Mouse (Mus musculus) ES-E14 (cell line): Measurements from ENCODE around the gene Vcl. TPM values are rescaled to one million over a fixed set of nuclear protein-coding genes. Genes with fewer than 3 reads are reported as not detected.

Source experiments
- DNase-seq: peaks from one replicate; pipeline ENCODE4 v3.0.0-alpha.2; 2013; ENCODE audit warnings: low read depth, low spot score
- H3K27ac ChIP-seq: 2 replicates; pipeline ENCODE4 v1.5.1; 2012; ENCODE audit warnings: low read depth, mild to moderate bottlenecking, low read length, moderate library complexity, mixed read lengths; ENCODE audit not compliant: poor library complexity, insufficient read depth, severe bottlenecking
- H3K36me3 ChIP-seq: 2 replicates; pipeline ENCODE4 v1.6.1; 2012; ENCODE audit warnings: mild to moderate bottlenecking, low read length, moderate library complexity, mixed read lengths; ENCODE audit not compliant: control insufficient read depth, poor library complexity, insufficient read depth, severe bottlenecking
- H3K4me1 ChIP-seq, 2 experiments: fragments of 150-350 bp in 1 of 2; sonication (generic) in 1 of 2; 2 replicates each; pipeline ENCODE4 v1.6.1; 2012; ENCODE audit warnings: low read length in 2 of 2, mild to moderate bottlenecking in 1 of 2, mixed read lengths in 1 of 2; ENCODE audit not compliant: control insufficient read depth in 2 of 2, insufficient read depth in 2 of 2, poor library complexity in 1 of 2
- H3K4me3 ChIP-seq, 2 experiments: fragments of 150-350 bp in 1 of 2; sonication (generic) in 1 of 2; 2 replicates each; pipeline ENCODE4 v1.5.1; 2012; ENCODE audit warnings: low read length in 2 of 2, low read depth in 1 of 2, mild to moderate bottlenecking in 1 of 2, mixed read lengths in 1 of 2; ENCODE audit not compliant: insufficient read depth in 1 of 2, poor library complexity in 1 of 2, severe bottlenecking in 1 of 2
- H3K9ac ChIP-seq: 2 replicates; pipeline ENCODE4 v1.6.1; 2012; ENCODE audit warnings: low read depth, mild to moderate bottlenecking, low read length, mixed read lengths; ENCODE audit not compliant: poor library complexity, insufficient read depth, severe bottlenecking
- H3K9me3 ChIP-seq: fragments of 150-350 bp; sonication (generic); 2 replicates; pipeline ENCODE4 v1.6.1; 2012; ENCODE audit warnings: low read depth, mild to moderate bottlenecking, low read length; ENCODE audit not compliant: control insufficient read depth, insufficient read depth
- CHD2 ChIP-seq: IDR thresholded peaks from 2 replicates; pipeline ENCODE4 v1.6.1; 2014; ENCODE audit warnings: mild to moderate bottlenecking, low read depth, low read length, inconsistent platforms
- HCFC1 ChIP-seq: IDR thresholded peaks from 2 replicates; pipeline ENCODE4 v1.6.1; 2012; ENCODE audit warnings: low read length, inconsistent platforms, borderline replicate concordance; ENCODE audit not compliant: insufficient read depth
- MAFK ChIP-seq: IDR thresholded peaks from 2 replicates; pipeline ENCODE4 v1.6.1; 2014; ENCODE audit warnings: mild to moderate bottlenecking, low read depth, low read length, inconsistent platforms; ENCODE audit not compliant: insufficient read depth
- ZC3H11A ChIP-seq: IDR thresholded peaks from 2 replicates; pipeline ENCODE4 v1.6.1; 2012; ENCODE audit warnings: low read depth, mild to moderate bottlenecking, inconsistent platforms, low read length, borderline replicate concordance
- ZNF384 ChIP-seq: IDR thresholded peaks from 2 replicates; pipeline ENCODE4 v1.6.1; 2012; ENCODE audit warnings: low read depth, low read length, inconsistent platforms
- in situ Hi-C, 2 experiments: fragments of 600-800 bp; cut with MboI; formaldehyde crosslinking; loops; one replicate each; pipeline ENCODE4 v1.15.1; 2025; ENCODE audit warnings: low sequenced_read_pairs in 2 of 2, inconsistent platforms in 1 of 2; ENCODE audit not compliant: unreplicated experiment in 2 of 2
- total RNA-seq: library from RNA; depleted of rRNA; stranded (reverse); fragments of 300-350 nt; gene quantifications from 2 replicates; pipeline ENCODE4 v1.2.3, GENCODE M21; 2012

The Vcl gene
- total RNA-seq, 1 experiment: 116 TPM

GRCm38 (mm10) chr14:21050734-21051133 lies 121.5 kb downstream of the Vcl start:
- Histone ChIP-seq H3K4me3 (no peak overlapping the region), H3K9ac (no peak overlapping the region), H3K27ac (no peak overlapping the region), H3K36me3 (no peaks in the 10 kb centered on the region), H3K4me1 (peaks cover 2 to 3% of the 10 kb centered on the region in 2 experiments; a peak in 1 of 4 replicates), H3K9me3 (no peaks in the 10 kb centered on the region)
- no peak for TF ChIP-seq ZC3H11A
- TF ChIP-seq HCFC1: no peak
- TF ChIP-seq MAFK: no peak
- 0 out of 2 replicates have a peak, but pooled peaks have one; percentile 40 for TF ChIP-seq ZNF384
- DNase-seq: peak; percentile 77
- in situ Hi-C loops: no loop called here

- no peaks in the 10 kb centered on the region for H3K9me3 ChIP-seq
- no peaks in the 10 kb centered on the region for H3K36me3 ChIP-seq
- TF ChIP-seq ZNF384: peak; percentile 61; the same call in 1 of the 2 replicates
- no peak for TF ChIP-seq MAFK
- peaks cover 2 to 3% of the 10 kb centered on the region in 2 experiments; a peak in 1 of 4 replicates for H3K4me1 ChIP-seq
- H3K9ac ChIP-seq: peak overlapping the region; percentile 91
- DNase-seq: no peak
- H3K4me3 ChIP-seq: peak overlapping the region; percentile 86 to 98
- in situ Hi-C loops: no loop called here
- H3K27ac ChIP-seq: peak overlapping the region; percentile 91
Measured at GRCm38 (mm10) chr14:21051380-21052111, 122.3 kb downstream of the Vcl start.

GRCm38 (mm10) chr14:21052112-21052780 lies 123.0 kb downstream of the Vcl start, which contains the start of the genes Ap3m1 and Adk:
Gene Ap3m1 (minus strand): TSS chr14:21052508.
Gene Adk (plus strand): TSS chr14:21052574.
- Histone ChIP-seq H3K9me3 (no peaks in the 10 kb centered on the region), H3K4me1 (peaks cover 2 to 3% of the 10 kb centered on the region in 2 experiments; a peak in 1 of 4 replicates), H3K9ac (peak within 1 kb of the TSS; percentile 91), H3K27ac (peak within 1 kb of the TSS; percentile 91), H3K36me3 (no peaks in the 10 kb centered on the region), H3K4me3 (peak within 1 kb of the TSS; percentile 86 to 98)
- in situ Hi-C loops: no loop called here
- DNase-seq: peak; percentile 91
- no peak for TF ChIP-seq MAFK
- no peak for TF ChIP-seq CHD2
- TF ChIP-seq ZC3H11A: no peak
- 0 out of 2 replicates have a peak, but pooled peaks have one; percentile 34 for TF ChIP-seq ZNF384
- TF ChIP-seq HCFC1: peak; percentile 74

GRCm38 (mm10) chr14:21052781-21053130 lies 123.6 kb downstream of the Vcl start:
- in situ Hi-C loops: no loop called here
- Histone ChIP-seq H3K27ac (peak overlapping the region; percentile 81; the same call in 1 of the 2 replicates), H3K4me3 (peak overlapping the region; percentile 86 to 98), H3K9ac (peak overlapping the region; percentile 88), H3K9me3 (no peaks in the 10 kb centered on the region), H3K36me3 (no peaks in the 10 kb centered on the region), H3K4me1 (peaks cover 2 to 3% of the 10 kb centered on the region in 2 experiments; a peak in 1 of 4 replicates)
- TF ChIP-seq ZC3H11A: no peak
- TF ChIP-seq ZNF384: no peak
- no peak for TF ChIP-seq CHD2
- TF ChIP-seq HCFC1: no peak
- no peak for TF ChIP-seq MAFK
- peak; percentile 51 for DNase-seq
